Mouse (Mus musculus) limb, embryonic 14.5 days (tissue): Measurements from ENCODE around the gene Arrb2. TPM values are rescaled to one million over a fixed set of nuclear protein-coding genes. Genes with fewer than 3 reads are reported as not detected.

Experiments used
- ATAC-seq: fragments of 200-750 bp; cut with Nextera tagmentation; 2 replicates; pipeline ENCODE4 v1.8.0; 2017; ENCODE audit warnings: low read depth, moderate number of reproducible peaks, moderate TSS enrichment; ENCODE audit not compliant: low FRiP score
- DNase-seq: peaks from one replicate; pipeline ENCODE4 v3.0.0-alpha.2; 2015; ENCODE audit warnings: low spot score
- H3K27ac ChIP-seq: fragments of 300-500 bp; sonication (generic); replicated peaks from 2 replicates; pipeline ENCODE4 v1.5.1; 2014; ENCODE audit warnings: low read depth, mild to moderate bottlenecking, low read length, moderate library complexity, mixed read lengths
- H3K27me3 ChIP-seq: fragments of 300-500 bp; sonication (generic); 2 replicates; pipeline ENCODE4 v1.6.1; 2014; ENCODE audit warnings: low read length, mixed read lengths; ENCODE audit not compliant: control insufficient read depth, insufficient read depth
- H3K36me3 ChIP-seq: fragments of 300-500 bp; sonication (generic); 2 replicates; pipeline ENCODE4 v1.6.1; 2014; ENCODE audit warnings: mild to moderate bottlenecking, low read length, moderate library complexity, mixed read lengths; ENCODE audit not compliant: control insufficient read depth, insufficient read depth
- H3K4me1 ChIP-seq: fragments of 300-500 bp; sonication (generic); 2 replicates; pipeline ENCODE4 v1.6.1; 2014; ENCODE audit warnings: antibody characterized with exemption, low read length, mixed read lengths; ENCODE audit not compliant: control insufficient read depth, insufficient read depth
- H3K4me2 ChIP-seq: fragments of 300-500 bp; sonication (generic); replicated peaks from 2 replicates; pipeline ENCODE4 v1.6.1; 2014; ENCODE audit warnings: low read depth, mild to moderate bottlenecking, low read length, moderate library complexity; ENCODE audit not compliant: severe bottlenecking
- H3K4me3 ChIP-seq: fragments of 300-500 bp; sonication (generic); replicated peaks from 2 replicates; pipeline ENCODE4 v1.5.1; 2014; ENCODE audit warnings: low read length
- H3K9ac ChIP-seq: fragments of 300-500 bp; sonication (generic); 2 replicates; pipeline ENCODE4 v1.6.1; 2014; ENCODE audit warnings: mild to moderate bottlenecking, low read depth, low read length, moderate library complexity; ENCODE audit not compliant: severe bottlenecking
- H3K9me3 ChIP-seq: fragments of 300-500 bp; sonication (generic); 2 replicates; pipeline ENCODE4 v1.6.1; 2016; ENCODE audit warnings: low read length; ENCODE audit not compliant: control insufficient read depth
- POLR2A ChIP-seq: fragments of 200-500 bp; IDR thresholded peaks from 2 replicates; pipeline ENCODE4 v1.8.0; 2012; ENCODE audit warnings: inconsistent platforms, mild to moderate bottlenecking, moderate library complexity, borderline replicate concordance; ENCODE audit not compliant: insufficient read depth, insufficient read length; ENCODE audit errors: extremely low read depth
- WGBS: fragments of 180-500 bp; shearing (Covaris S2); extraction: QIAGEN DNeasy Blood & Tissue Kit; methylation state at CpG from one replicate; pipeline ENCODE4 v1.1.7; 2014; 5-methylcytosine and 5-hydroxymethylcytosine counted together
- polyA plus RNA-seq, 2 experiments: library from polyadenylated mRNA; depleted of rRNA in 1 of 2; stranded (reverse) in 1 of 2; unstranded in 1 of 2; fragments of >200 nt; fragmentation: Nextera tagmentation in 1 of 2; extraction: Ambion mirVana in 1 of 2; gene quantifications; 2 replicates each; pipeline versions ENCODE4 v1.2.1 to v1.2.3; 2012 to 2014

The Arrb2 gene
- polyA plus RNA-seq (2012; rRNA removed): 48.7 and 53.6 TPM in 2 replicates
- 18.5 and 21.5 TPM in 2 replicates for polyA plus RNA-seq (2014; fragmentation: Nextera tagmentation; extraction: Ambion mirVana)

GRCm38 (mm10) chr11:70432048-70432894 lies at the start of gene Arrb2:
Arrb2 (plus strand) TSS chr11:70432635.
- ATAC-seq: peak; percentile 96
- peaks cover 16% of the 10 kb centered on the region for H3K36me3 ChIP-seq
- peak; percentile 52; the same call in 1 of the 2 replicates for TF ChIP-seq POLR2A

DNA sequence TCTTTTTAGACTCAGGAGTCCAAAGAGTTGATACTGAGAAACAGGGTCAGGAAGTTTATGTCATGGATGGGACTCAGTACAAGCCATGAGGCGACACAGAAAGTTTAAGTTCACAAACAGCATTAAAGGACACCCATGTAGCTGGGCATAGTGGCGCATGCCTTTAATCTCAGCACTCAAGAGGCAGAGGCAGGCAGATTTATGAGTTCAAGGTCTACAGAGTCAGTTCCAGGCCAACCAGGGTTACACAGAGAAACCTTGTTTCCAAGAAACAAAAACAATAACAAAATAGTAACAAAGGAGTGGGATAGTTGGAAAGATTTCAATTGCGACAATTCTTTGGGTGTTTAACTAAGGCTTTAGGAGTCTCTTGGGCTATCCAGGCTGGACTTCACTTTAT lies 48.3 kb upstream of the Arrb2 start:
- TF ChIP-seq POLR2A: no peak
- no peaks in the 10 kb centered on the region for H3K27me3 ChIP-seq
- H3K27ac ChIP-seq: no peak overlapping the region
- H3K4me1 ChIP-seq: no peaks in the 10 kb centered on the region
- H3K4me3 ChIP-seq: no peak overlapping the region
- no peak for ATAC-seq
- no peak for DNase-seq
- H3K36me3 ChIP-seq: peaks cover 5% of the 10 kb centered on the region
- no peaks in the 10 kb centered on the region for H3K9me3 ChIP-seq
- no peak overlapping the region for H3K4me2 ChIP-seq
- WGBS: 78% methylated on average over 3 of the region's 3 CpGs
- H3K9ac ChIP-seq: no peak overlapping the region

More at GRCm38 (mm10) chr11:70432048-70432894, at the start of gene Arrb2:
- Histone ChIP-seq H3K4me2 (peak within 1 kb of the TSS; percentile 74), H3K9me3 (no peaks in the 10 kb centered on the region), H3K27me3 (no peaks in the 10 kb centered on the region), H3K4me3 (peak within 1 kb of the TSS; percentile 79), H3K4me1 (peaks cover 17% of the 10 kb centered on the region), H3K9ac (peak within 1 kb of the TSS; percentile 87), H3K27ac (peak within 1 kb of the TSS; percentile 68)
- DNase-seq: peak; percentile 97
- WGBS: under 1% methylated on average over 61 of the region's 75 CpGs

- ATAC-seq: no peak
- 86% methylated on average over 5 of the region's 5 CpGs for WGBS
Observed at GRCm38 (mm10) chr11:70387436-70387835, 45.0 kb upstream of the Arrb2 start.

GRCm38 (mm10) chr11:70389421-70389820 lies 43.0 kb upstream of the Arrb2 start:
- Histone ChIP-seq H3K9me3 (no peaks in the 10 kb centered on the region), H3K9ac (no peak overlapping the region)

More at GRCm38 (mm10) chr11:70387436-70387835, 45.0 kb upstream of the Arrb2 start:
- Histone ChIP-seq H3K9ac (no peak overlapping the region), H3K4me3 (no peak overlapping the region), H3K27ac (no peak overlapping the region), H3K4me2 (no peak overlapping the region), H3K27me3 (no peaks in the 10 kb centered on the region), H3K4me1 (no peaks in the 10 kb centered on the region), H3K36me3 (peaks cover 14% of the 10 kb centered on the region), H3K9me3 (no peaks in the 10 kb centered on the region)
- no peak for DNase-seq
- no peak for TF ChIP-seq POLR2A

DNA sequence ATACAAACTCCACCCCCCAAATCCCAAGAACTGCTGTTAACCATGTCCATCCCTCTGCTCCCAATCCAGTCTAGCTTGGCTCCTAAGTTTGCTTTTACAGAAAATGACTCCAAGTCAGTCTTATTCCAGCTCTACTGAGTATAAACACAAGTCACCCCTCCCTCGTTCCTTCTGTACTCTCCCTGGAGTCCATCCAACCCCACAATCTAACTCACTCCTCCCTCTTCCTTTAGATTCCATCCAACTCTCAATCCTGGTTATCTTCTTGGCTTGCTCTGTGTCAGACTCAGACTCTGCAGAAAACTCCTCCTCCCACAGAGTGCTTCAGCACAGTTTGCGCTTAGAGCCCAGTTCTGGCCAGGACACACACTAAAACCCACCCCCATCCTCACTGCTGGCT lies 28.8 kb upstream of the Arrb2 start:
- no peak for TF ChIP-seq POLR2A
- H3K4me1 ChIP-seq: peaks cover 3% of the 10 kb centered on the region
- DNase-seq: no peak
- H3K27me3 ChIP-seq: no peaks in the 10 kb centered on the region
- H3K27ac ChIP-seq: no peak overlapping the region
- no peak overlapping the region for H3K4me2 ChIP-seq
- 84% methylated on average over 2 of the region's 2 CpGs for WGBS
- H3K4me3 ChIP-seq: no peak overlapping the region
- H3K9me3 ChIP-seq: no peaks in the 10 kb centered on the region
- peaks cover 55% of the 10 kb centered on the region for H3K36me3 ChIP-seq
- ATAC-seq: no peak
- H3K9ac ChIP-seq: no peak overlapping the region

More at GRCm38 (mm10) chr11:70389421-70389820, 43.0 kb upstream of the Arrb2 start:
- Histone ChIP-seq H3K4me2 (no peak overlapping the region), H3K27ac (no peak overlapping the region), H3K27me3 (no peaks in the 10 kb centered on the region), H3K36me3 (peaks cover 31% of the 10 kb centered on the region), H3K4me3 (no peak overlapping the region), H3K4me1 (no peaks in the 10 kb centered on the region)
- ATAC-seq: no peak
- TF ChIP-seq POLR2A: no peak
- no peak for DNase-seq
- 80% methylated on average over 5 of the region's 5 CpGs for WGBS
